Mouse (Mus musculus): ENCODE measurements around the gene Noxred1.

DNA sequence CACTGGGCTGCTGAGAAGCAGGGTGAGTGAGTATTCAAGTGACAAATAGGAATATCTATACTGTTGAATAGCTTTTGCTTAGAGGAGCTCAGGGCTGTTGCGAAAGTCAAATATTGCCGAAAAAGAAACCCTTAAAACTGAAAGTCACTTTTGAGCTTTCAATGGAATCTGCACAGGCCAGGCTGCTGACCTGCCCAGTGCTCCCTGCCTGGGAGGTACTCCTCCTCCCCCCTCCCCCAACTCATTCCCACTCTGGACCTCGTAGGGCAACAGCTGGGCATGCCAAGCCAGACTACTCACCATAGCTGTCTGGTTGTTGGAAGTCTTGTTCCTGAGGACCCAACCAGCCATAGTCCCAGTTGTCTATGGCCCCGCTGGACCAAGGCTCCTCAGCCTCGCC, 46.2 kb upstream of the Noxred1 start:
- TF ChIP-seq CTCF (IDR thresholded peaks at IDR 0.05; ENCODE audit: control insufficient read depth, insufficient read depth, low read length) (no peak), POLR2A (IDR thresholded peaks at IDR 0.05; ENCODE audit: borderline replicate concordance, control insufficient read depth, low read depth, low read length) (no peak)

All from bone marrow, adult 2 months (tissue).